Mouse (Mus musculus) ES-CJ7 (cell line): ENCODE measurements at regions not wholly inside any gene's neighbourhood (a gene's known extent, or its start where the extent isn't known, plus 50 kb on each side); places are given as distances from the start of the nearest gene placed in this dataset.
A peak's percentile ranks its signal among the peaks of the same experiment; 100 is the strongest.

ENCODE experiments used
- DNase-seq: peaks from one replicate; pipeline ENCODE4 v3.0.0; 2011; ENCODE audit warnings: low read depth, low spot score

DNA sequence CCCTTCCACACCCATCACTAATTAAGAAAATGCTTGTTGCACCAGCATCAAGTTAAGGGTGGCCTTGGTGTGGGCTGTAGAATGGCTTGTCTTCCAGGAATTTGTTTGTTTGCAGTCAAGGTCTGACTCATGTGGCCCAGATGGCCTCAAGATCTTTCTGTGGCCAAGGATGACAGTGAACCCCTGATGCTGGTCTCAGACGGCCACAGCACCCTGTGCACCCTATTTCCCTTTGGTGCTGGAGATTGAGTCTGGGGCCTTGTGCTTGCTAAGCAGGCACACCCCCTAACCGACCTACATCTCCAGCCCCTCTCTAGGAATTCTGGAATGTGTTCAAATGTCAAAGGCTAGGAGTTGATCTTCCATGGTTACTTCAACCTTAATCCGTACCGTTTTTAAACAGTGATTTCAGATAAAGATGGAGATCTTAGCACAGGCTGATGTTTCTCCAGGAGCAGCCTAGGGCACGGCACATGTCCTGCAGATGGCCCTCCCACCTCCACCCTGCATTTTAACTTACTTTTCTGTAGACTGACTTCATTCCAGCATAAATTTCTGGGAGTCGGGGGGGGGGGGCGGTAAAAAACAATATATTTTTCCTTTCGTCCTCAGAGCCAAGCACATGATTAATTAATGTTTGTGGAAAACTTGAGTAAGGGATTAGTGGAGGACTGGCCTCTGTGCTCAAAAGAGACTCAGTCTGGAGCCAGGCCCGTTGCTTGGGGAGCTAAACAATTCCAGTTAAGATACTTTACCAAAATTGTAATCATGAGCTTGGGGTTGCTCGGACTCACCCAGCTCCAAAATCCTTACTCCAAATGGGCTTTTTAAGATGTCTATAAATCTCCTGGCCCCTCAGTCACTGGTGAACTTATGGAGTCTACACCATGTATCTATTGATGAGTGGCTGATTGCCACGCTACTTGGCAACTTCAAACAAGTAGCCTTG, 95.0 kb upstream of the Supt20 start:
- no peak for DNase-seq

DNA sequence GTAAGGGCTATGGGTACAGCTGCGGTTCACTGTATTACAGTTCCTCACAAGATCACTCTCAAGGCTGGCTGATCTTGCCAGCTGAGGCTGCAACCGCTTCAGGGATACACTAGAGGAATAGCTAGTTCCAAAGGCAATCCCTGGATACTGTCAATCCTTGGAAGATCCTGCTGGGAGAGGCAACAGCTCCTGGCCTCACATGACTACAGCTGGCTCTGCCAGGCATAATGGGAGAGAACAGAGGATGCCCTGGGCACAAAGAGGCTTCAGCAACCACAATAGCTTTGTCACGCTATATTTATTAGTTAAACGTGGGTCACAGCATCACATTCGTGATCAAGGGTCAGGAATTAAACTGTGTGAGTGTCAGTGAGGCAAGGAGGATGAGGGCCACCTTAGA, 94.3 kb upstream of the Supt20 start:
- DNase-seq: no peak

GRCm38 (mm10) chr3:54604705-54605379, 87.8 kb upstream of the Supt20 start:
- DNase-seq: no peak

GRCm38 (mm10) chr3:54611431-54611990, 81.1 kb upstream of the Supt20 start:
- DNase-seq: no peak

- DNase-seq: no peak
These were observed 78.8 kb upstream of the Supt20 start for GRCm38 (mm10) chr3:54613845-54614244.

- DNase-seq: no peak
These were observed 75.3 kb upstream of the Supt20 start for GRCm38 (mm10) chr3:54617298-54617697.

- DNase-seq: peak; percentile 23
These were observed 74.3 kb upstream of the Supt20 start for GRCm38 (mm10) chr3:54618286-54618685.

- no peak for DNase-seq
These were observed 62.4 kb upstream of the Supt20 start for GRCm38 (mm10) chr3:54630254-54630653.

DNA sequence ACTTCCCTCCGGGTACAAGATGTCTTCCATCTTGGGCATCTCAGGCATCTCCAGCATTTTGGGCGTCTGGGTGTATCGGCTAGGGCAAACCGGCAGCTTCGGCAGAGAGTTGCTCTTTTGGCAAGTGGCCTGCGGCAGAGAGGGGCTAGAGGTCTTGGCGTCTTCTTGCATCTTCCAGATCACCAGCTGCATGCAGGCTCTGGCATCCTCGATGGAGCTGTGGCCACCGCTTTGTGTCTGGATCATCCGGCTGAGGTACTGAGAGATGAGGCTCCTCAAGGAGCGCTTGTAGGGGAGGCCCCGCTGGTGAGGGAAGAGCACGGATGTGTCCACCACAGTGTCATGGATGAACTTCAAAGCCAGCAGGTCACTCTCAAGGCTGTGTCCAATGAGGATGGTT, 59.9 kb upstream of the Supt20 start:
- DNase-seq: no peak

GRCm38 (mm10) chr3:54633446-54633845, 59.2 kb upstream of the Supt20 start:
- peak; percentile 25 for DNase-seq

GRCm38 (mm10) chr3:54634456-54634855, 58.2 kb upstream of the Supt20 start:
- DNase-seq: peak; percentile 32
